Mouse (Mus musculus): ENCODE data around the gene Rps29.

GRCm38 (mm10) chr12:69129634-69130310 is 29.2 kb downstream of the Rps29 start:
- no peak for TF ChIP-seq REST (IDR thresholded peaks at IDR 0.05; ENCODE audit: insufficient read depth, insufficient read length)
- no peak for TF ChIP-seq POLR2A (IDR thresholded peaks at IDR 0.05; ENCODE audit: insufficient read length, low read depth)

Measured in myocyte (in vitro differentiated cells).